Mouse (Mus musculus): ENCODE measurements around the gene Tor3a.

Tor3a gene

DNA sequence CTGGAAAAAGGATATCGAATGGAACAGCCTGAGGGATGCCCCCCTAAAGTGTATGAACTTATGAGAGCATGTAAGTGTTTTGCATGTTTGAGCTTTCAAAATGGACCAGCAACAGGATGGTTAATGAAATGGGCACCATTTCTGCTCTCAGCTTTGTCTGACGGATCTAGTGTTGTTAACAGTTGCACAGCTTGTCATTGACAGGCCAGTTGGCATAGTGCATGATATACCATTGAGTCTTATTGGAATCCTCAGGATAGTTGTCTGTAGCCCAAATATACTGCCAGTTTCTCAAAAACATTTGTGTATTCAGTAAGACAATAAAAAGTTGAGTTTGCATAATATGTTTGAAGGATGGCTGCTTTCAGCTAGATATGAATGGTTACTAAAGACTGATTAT, 39.0 kb downstream of the Tor3a start:
- in situ Hi-C loops (cut with MboI, MseI), result no loop called here

DNA sequence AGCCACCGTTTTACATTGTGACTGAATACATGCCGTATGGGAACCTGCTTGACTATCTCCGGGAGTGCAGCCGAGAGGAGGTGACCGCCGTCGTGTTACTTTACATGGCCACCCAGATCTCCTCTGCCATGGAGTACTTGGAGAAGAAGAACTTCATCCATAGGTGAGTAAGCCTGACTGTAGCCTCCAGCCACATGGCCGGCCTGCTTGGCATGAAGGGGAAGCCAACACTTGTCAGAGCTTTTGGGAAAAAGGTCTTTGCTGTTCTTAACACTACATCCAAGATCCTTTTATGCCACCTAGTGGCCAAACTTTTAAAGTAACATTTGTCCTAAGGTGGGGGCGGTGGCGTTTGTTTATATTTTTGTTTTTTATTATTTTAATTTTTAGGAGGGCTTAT, 41.1 kb downstream of the Tor3a start:
- in situ Hi-C loops (cut with MboI, MseI), result loop anchor here (5.0 kb wide), 1 partner anchor 39 kb away; the partner anchor contains the start of gene Tor3a

DNA sequence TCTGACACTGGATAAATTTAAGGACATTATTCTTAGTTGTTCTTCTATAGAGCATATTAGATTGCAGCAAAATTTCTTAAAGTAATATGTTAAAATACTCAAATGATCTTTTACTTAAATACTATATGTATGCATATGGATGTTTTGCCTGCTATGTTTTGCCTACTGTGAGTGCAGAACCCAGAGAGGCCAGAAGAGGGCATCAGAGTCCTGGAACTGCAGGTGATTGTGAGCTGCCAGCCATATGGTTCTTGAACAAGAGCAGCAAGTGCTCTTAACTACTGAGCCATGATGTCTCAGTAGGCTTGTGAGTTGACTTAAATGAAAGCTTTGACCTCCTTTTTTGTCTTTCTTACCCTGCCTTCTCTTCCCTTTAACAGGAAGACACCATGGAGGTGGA, 43.2 kb downstream of the Tor3a start:
- in situ Hi-C loops (cut with MboI, MseI), result loop anchor here (5.0 kb wide), 1 partner anchor 41 kb away; the partner anchor contains the start of gene Tor3a

DNA sequence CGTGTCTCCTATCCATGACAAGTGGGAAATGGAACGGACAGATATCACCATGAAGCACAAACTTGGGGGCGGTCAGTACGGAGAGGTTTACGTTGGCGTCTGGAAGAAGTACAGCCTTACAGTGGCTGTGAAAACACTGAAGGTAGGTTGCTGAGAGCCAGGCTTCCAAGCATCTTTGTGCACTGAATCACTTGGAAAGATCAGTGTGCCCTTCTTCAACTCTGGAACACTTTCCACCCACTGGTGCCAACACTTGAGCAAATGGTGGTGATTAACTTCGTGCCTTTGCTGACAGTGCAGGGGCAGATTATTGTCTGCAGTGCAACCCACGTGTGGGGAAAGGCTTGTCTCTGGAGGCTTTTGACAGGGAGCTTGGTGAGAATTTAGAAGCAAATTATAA, 44.2 kb downstream of the Tor3a start:
- in situ Hi-C loops (cut with MboI, MseI), result loop anchor here (5.0 kb wide), 1 partner anchor 42 kb away; the partner anchor contains the start of gene Tor3a

DNA sequence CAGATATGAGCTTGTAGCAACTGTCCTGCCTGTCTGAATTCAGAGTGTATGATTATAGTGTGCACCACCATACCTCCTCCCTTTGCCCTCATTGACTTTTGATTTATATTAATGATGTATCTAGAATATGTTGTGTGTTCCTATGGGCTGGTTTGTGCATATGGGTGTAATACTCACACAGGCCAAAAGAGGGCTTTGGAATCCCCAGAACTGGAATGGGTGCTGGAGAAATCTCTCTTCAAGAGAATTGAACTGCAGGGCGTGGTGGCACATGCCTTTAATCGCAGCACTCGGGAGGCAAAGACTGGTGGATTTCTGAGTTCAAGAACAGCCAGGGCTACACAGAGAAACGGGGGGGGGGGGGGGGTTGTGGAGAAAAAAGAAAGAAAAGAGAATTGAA, 47.4 kb downstream of the Tor3a start:
- in situ Hi-C loops (cut with MboI, MseI), result no loop called here

DNA sequence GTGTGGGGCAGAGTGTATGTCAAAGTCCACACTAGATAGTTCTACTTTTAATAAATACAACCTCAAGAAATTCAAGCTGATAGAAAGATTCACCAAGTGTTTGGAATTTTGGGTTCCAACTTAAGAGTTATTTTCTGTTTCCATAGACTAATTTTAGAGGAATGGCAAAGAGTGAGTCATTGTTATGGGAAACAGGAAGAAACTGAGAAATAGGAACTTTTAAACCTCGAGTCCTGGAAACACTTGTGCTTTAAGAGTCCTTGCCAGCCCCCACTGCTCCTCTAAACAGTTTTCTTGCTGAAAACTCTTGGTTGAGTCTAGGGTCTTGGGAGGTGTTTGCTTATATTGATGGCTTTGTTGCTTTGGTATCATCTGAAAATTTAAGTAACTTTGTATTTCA, 49.9 kb downstream of the Tor3a start:
- in situ Hi-C loops (cut with MboI, MseI), result no loop called here

DNA sequence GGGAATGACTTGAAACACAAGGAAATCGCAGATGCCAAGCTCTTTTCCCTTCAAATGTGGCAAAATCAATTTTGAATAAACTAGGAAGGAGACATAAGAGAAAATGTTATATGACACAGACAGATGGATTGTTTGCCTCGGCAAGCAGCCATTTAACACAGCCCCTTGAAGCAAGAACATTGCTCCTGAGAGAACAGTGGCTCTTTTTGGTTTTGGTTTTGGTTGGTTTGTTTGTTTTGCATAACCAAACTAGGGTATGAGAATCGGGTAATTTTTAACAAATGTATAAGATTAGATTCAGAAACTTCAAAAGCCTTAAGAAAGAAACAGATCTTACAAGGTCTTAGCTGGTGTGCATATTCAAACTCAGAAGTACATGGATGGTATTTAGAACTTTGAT, 53.2 kb downstream of the Tor3a start:
- in situ Hi-C loops (cut with MboI, MseI), result no loop called here

DNA sequence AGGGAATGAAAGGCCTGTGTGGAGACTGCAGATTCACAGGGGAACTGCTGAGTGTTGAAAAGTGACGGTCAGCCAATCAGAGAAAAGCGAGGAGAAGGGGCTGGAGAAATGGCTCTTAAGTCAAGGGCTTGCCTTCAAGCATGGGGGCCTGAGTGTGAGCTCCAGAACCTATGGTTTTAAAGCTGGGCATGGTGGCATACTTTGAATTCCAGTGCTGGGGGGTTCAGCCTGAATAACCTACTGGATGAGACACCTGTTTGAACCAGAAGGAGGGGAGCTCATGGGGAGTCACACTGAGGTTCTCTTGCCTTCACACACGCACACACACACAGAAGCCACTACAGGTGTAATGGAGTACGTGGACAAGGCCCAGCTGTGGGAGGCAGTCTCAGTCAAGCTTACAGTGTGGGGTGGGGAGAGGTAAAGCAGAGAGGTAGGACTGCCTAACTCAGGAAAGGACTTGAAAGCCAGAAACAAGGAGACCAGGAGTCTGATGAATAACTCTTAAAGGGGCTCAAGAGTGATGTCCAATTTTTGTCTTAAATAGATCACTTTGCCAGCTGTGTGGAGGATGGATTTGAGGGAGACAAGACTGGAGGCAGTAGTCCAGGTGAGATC, 53.8 kb downstream of the Tor3a start:
- in situ Hi-C loops (cut with MboI, MseI), result no loop called here

DNA sequence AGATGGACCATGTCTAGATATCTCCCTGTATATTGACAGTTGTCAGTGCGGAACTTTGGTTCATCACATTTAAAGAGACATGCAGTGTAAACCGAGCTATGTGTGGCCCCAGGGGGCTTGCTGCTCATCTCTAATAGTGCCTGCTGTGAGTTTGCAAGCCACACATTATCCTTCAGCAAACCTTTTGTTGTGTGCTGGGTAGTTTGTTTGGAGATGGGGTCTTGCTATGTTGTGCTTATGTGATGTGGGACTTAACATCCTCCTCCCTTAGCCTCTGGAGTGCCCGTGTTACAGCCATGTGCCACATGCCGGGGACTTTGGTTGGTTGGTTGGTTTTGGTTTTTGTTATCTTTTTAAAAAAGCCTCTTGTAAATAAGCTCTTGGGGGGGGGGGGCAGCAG, 56.3 kb downstream of the Tor3a start:
- in situ Hi-C loops (cut with MboI, MseI), result no loop called here

DNA sequence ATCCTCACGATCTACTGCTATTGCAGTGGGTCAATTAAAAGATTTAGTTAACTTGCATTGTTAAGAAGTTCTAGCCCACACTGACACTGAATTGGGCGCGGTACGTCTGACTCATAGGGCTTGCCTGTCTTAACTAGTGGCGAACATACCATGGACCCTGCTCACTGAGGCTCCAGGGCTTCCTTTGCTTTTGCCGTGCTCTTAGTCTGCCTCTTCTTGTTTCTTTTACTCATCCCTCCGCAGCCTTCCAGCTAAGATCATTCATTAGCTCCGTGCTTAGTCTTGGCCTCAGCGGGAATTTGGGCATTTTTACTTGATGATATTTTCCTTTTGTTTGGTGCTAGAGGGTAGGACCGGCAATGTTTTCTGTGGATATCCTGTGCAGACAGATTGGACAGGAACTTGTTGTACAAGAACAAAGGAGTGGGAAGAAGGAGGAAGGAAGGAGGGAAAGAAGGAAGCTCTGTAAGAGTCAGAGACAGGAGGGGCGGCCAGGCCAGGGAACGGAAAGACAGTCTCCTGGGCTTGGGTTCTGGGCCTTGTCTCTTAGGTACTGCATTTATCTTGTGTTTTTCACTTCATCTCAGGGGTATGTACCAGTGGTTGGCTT, 57.1 kb downstream of the Tor3a start:
- in situ Hi-C loops (cut with MboI, MseI), result no loop called here

DNA sequence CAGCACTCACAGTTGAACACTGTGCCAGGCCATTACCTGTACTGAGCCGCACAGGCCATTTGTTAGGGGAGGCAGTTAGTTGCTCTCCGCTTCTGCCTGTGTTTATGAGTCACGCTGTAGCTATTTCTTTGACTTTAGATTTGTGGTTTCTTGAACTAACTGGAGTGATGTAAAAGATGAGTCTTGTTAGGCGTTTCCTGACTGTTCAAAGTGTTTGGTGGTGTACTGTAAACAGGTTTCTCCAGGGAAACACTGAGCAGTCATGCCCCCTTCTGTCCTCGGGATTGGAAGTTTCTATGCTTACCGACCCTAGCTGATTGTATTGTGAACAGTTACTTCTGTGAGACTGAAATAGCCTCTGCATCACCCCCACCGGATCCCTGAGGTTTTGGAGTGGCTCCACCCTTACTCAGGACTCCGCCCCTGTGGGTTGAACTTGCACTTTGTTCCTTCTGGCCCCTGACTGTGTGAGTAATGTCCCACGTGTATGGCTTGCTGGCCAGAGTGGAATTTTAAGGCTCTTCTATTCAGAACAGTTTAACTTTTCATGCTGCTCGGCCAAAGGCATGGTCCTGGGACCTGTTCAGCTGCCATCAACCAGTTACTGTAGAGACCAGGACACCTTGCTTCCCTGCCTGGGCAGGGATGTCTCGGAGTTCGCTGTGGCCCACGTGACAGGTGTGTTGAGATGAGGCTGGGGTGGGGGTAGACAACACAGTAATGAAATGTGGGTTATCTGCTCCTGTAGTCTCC, 58.6 kb downstream of the Tor3a start:
- in situ Hi-C loops (cut with MboI, MseI), result no loop called here

DNA sequence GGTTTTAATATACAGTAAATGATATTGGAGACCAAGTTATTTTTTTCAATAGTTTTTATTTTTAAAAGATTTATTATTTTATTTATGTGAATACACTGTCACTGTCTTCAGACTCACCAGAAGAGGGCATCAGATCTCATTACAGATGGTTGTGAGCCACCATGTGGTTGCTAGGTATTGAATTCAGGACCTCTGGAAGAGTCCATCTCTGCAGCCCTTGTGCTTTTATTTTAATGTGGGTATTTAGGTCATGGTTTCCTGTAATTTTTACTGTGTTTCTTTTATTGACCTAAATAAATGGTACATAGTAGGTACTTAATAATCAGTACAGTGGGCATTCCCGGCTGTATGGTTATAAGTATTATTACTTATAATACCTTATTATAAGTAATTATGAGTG, 59.4 kb downstream of the Tor3a start:
- in situ Hi-C loops (cut with MboI, MseI), result no loop called here

DNA sequence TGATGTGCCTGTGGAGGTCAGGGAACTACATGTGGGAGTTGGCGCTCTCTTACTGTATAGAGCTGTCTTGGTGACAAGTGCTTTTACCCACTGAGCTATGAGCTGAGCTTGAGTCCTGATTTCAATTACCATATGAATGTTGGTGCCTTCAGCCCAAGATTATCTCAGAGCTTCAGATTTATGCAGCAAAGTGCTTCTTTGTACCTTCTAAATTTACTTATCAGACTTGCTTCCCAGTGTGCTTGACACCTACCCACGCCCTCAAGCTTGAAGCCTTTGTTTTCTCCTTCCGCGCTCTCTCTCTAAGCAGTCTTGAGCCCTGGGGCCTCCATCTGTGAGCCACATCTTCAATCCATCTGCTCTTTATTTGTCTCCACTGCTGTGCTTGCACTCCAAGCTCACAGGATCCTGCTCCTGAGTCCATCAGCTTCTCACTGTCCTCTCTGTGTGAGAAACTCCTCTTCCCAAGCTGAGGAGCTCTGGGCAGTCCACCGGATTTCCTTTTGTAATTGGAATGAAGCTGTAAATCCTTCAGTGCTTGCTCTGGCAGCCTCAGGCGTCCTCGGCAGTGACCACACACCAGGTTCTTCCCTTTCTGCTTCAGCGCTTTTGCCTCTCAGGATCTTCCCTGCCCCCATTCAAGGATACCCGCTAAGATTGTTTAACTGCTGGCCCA, 60.2 kb downstream of the Tor3a start:
- in situ Hi-C loops (cut with MboI, MseI), result no loop called here

DNA sequence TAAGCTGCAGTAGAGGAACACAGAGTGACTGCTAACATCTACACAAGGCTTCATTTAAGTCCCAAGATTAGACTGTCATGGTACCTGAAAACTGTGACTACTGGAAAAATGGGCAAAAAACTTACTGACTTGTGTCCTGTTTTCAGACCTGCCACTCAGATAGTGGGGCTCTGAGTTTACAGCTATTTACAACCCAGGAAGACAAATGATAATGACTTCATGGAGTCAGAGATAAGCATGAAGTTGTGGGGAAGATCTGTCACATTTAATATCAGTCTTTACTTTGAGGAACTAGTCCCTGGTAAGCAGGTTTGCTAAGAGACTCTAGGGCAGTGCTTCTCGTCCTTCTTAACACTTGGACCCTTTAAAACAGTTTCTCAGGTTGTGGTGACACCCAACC, 63.9 kb downstream of the Tor3a start:
- in situ Hi-C loops (cut with MboI, MseI), result no loop called here

DNA sequence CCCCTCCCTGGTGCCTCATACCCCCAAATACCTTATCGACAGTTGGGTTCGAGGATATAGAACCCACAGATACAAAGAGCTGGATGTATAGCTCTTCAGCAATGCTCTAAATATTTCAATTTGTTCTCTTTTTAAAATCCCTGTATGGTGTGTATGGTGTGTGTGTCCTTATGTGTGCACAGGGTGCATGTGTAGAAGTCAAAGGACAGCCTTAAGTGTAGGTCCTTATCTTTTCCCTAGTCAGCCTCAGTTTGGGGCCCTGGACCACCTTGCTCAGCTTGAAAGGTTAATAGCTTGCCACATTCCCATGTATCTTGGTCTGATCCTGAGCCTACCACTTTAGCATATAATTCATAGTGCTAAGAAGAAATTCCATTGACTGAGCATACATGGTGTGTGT, 65.7 kb downstream of the Tor3a start:
- in situ Hi-C loops (cut with MboI, MseI), result no loop called here

DNA sequence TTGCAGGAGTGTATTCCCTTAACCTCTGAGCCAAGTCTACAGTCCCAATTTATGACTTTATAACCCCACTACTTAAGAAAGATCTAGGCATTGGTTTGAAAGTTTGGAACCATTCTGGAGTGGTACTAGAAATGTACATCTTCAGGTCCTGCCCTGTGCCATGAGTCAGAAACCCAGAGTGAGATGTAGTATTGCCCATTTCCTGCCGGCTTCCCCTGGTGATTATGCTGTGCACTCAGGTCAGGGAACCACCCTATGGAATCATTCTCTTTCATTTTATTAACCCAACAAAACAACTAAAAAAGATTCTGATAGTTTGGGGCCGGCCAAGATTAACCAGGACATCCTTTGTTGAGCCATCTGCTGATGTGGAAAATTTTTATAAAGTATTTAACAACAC, 68.2 kb downstream of the Tor3a start:
- in situ Hi-C loops (cut with MboI, MseI), result no loop called here

DNA sequence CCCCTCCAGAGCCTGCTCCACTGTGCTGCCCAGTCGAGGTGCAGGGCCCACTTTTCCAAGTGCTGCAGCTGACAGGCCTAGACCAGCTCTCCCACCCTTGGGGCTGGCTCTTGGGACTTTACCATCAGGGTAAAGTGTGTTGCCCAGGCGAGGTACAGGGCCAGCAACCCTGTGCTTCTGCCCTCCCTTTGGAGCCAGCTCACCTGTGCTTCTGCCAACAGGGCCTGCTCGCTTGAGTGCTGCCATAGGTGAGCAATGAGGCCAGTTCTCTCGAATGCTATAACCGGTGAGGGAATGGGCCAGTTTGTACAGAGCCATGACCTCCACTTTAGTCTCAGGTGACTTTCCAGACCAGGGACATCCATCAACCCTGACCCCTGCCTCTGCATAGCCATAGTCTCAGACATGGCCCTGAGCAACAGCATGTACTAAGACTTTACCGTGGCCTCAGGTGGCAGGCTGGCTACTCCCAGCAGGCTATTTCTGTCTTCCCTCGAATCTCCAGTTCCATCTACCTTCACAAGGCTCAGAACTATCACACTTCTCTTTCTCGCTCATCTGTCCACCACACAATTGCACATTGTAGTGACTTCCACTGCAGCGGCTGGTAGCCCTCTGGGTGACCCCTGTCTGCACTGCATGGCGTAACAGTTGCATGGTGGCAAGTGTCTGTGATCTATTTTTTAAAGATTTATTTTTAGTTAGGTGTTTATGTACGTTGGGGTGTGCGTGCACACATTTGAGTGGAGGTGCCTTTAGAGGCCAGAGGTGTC, 68.9 kb downstream of the Tor3a start:
- in situ Hi-C loops (cut with MboI, MseI), result no loop called here

Data from T-helper 2 cell (primary cell).